Mouse (Mus musculus) myocyte (in vitro differentiated cells): ENCODE results near the gene 2700081O15Rik. TPM values are rescaled to one million over a fixed set of nuclear protein-coding genes. Genes with fewer than 3 reads are reported as not detected.

ENCODE experiments used
- H3K27me3 ChIP-seq: one replicate; pipeline ENCODE4 v1.6.1; 2011; ENCODE audit not compliant: control insufficient read depth, insufficient read depth, insufficient read length
- H3K36me3 ChIP-seq: one replicate; pipeline ENCODE4 v1.6.1; 2011; ENCODE audit not compliant: control insufficient read depth, insufficient read depth
- H3K4me2 ChIP-seq: one replicate; pipeline ENCODE4 v1.6.1; 2011; ENCODE audit warnings: low read depth, control low read depth
- H3K4me3 ChIP-seq: one replicate; pipeline ENCODE4 v1.5.1; 2011; ENCODE audit warnings: mild to moderate bottlenecking, control low read depth, moderate library complexity
- H3K79me2 ChIP-seq: one replicate; pipeline ENCODE4 v1.6.1; 2011; ENCODE audit not compliant: control insufficient read depth, insufficient read depth
- H3ac ChIP-seq: one replicate; pipeline ENCODE4 v1.6.1; 2011; ENCODE audit not compliant: control insufficient read depth, insufficient read length
- CEBPB ChIP-seq: IDR thresholded peaks from 2 replicates; pipeline ENCODE4 v1.6.1; 2011; ENCODE audit warnings: mild to moderate bottlenecking, moderate library complexity; ENCODE audit not compliant: poor library complexity, insufficient read depth, severe bottlenecking
- E2F4 ChIP-seq: IDR thresholded peaks from one replicate; pipeline ENCODE4 v1.6.1; 2011; ENCODE audit warnings: mild to moderate bottlenecking, control low read depth, moderate library complexity; ENCODE audit not compliant: insufficient read depth
- MAX ChIP-seq: IDR thresholded peaks from one replicate; pipeline ENCODE4 v1.6.1; 2011; ENCODE audit warnings: low read depth, mild to moderate bottlenecking, control low read depth
- MYOD1 ChIP-seq, 3 experiments: IDR thresholded peaks; one replicate each; pipeline ENCODE4 v1.6.1; 2011; ENCODE audit warnings: control low read depth in 2 of 3, low read depth in 2 of 3, mild to moderate bottlenecking in 2 of 3, moderate library complexity in 1 of 3; ENCODE audit not compliant: insufficient read length in 2 of 3, control insufficient read depth in 1 of 3
- MYOG ChIP-seq, 3 experiments: IDR thresholded peaks; one replicate each; pipeline ENCODE4 v1.6.1; 2011; ENCODE audit warnings: control low read depth in 2 of 3, low read depth in 2 of 3, mild to moderate bottlenecking in 2 of 3; ENCODE audit not compliant: insufficient read length in 2 of 3, control insufficient read depth in 1 of 3, insufficient read depth in 1 of 3
- POLR2A ChIP-seq: IDR thresholded peaks from one replicate; pipeline ENCODE4 v1.6.1; 2011; ENCODE audit warnings: low read depth, mild to moderate bottlenecking, control low read depth, moderate library complexity; ENCODE audit not compliant: insufficient read length
- POLR2AphosphoS2 ChIP-seq: IDR thresholded peaks from one replicate; pipeline ENCODE4 v1.6.1; 2011; ENCODE audit warnings: low read depth, control low read depth; ENCODE audit not compliant: insufficient read length
- REST ChIP-seq: IDR thresholded peaks from one replicate; pipeline ENCODE4 v1.6.1; 2011; ENCODE audit warnings: mild to moderate bottlenecking, control low read depth, moderate library complexity; ENCODE audit not compliant: insufficient read depth, insufficient read length
- SRF ChIP-seq: IDR thresholded peaks from one replicate; pipeline ENCODE4 v1.6.1; 2011; ENCODE audit warnings: low read depth; ENCODE audit not compliant: control insufficient read depth, insufficient read length
- TCF12 ChIP-seq: IDR thresholded peaks from one replicate; pipeline ENCODE4 v1.6.1; 2011; ENCODE audit warnings: mild to moderate bottlenecking, control low read depth; ENCODE audit not compliant: poor library complexity, insufficient read depth, severe bottlenecking
- TCF3 ChIP-seq: IDR thresholded peaks from one replicate; pipeline ENCODE4 v1.6.1; 2011; ENCODE audit warnings: low read depth, control low read depth; ENCODE audit not compliant: insufficient read length
- USF1 ChIP-seq: IDR thresholded peaks from one replicate; pipeline ENCODE4 v1.6.1; 2011; ENCODE audit warnings: low read depth, mild to moderate bottlenecking, control low read depth, moderate library complexity
- polyA plus RNA-seq: library from polyadenylated mRNA; unstranded; fragments of >200 nt; fragmentation: generic; extraction: Trizol; gene quantifications from one replicate; pipeline ENCODE4 v1.2.1, GENCODE M21; 2012; ENCODE audit warnings: missing spikeins

2700081O15Rik gene
- polyA plus RNA-seq, 1 experiment, result 16.9 TPM

DNA sequence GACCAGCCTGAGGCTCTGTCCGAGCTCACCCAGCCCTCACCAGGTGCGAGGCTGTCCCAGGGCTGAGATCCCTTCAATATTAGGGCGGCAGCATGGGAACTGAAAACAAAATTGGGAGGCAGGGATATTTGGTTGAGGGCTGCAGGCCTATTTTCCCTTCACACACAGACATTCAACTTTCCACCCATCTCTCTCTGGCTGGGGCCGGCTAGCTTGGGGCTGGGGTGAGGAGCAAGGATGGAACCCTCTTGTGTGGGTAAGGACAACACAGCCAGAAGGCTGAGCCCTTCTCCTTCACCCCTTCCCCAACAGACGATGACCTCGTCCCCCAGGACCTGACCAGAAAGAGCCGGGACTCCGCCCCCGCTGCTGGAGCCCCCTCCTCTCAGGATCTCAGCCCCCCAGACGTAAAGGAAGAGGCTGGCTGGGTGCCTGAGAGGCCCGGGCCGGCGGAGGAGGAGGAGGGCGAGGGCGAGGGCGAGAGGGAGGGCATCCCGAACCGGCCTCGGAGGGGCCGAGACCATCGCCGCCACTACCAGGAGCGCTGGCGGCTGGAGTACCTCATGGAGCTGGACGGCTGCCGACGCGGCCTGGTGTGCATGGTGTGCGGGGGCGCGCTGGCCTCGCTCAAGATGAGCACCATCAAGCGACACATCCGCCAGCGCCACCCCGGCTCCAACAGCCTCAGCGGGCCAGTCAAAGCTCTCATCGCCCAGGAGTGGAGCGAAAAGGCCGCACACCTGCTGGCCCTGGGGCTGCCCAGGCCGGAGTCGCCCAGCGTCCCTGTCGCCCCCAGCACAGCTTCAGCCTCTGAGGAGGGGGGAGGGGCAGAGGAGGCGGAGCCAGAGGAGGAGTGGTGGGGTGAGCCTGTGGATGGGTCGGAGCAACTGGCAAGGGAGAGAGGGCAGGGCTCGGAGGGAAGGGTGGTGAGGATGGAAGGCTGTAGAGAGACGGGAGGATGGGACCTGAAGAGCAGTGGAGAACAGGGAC is 4.5 kb downstream of the 2700081O15Rik start:
- Histone ChIP-seq H3K4me2 (no peak overlapping the region), H3K79me2 (peaks cover 28% of the 10 kb centered on the region), H3ac (no peak overlapping the region), H3K36me3 (peaks cover 11% of the 10 kb centered on the region), H3K4me3 (no peak overlapping the region), H3K27me3 (no peaks in the 10 kb centered on the region)
- no peak for TF ChIP-seq SRF
- peak; percentile 28 for TF ChIP-seq POLR2AphosphoS2
- TF ChIP-seq TCF3, result no peak

DNA sequence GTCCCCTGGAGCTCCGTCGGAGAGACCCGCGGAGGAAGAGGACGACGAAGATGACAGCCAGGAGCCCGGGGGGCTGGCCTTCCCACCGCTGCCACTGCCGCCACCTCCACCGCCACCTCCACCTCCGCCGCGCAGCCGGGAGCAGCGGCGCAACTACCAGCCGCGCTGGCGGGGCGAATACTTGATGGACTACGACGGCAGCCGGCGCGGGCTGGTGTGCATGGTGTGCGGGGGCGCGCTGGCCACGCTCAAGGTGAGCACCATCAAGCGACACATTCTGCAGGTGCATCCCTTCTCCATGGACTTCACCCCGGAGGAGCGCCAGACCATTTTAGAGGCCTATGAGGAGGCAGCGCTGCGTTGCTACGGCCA is 5.2 kb downstream of the 2700081O15Rik start:
- Histone ChIP-seq H3K27me3 (no peaks in the 10 kb centered on the region), H3K79me2 (peaks cover 28% of the 10 kb centered on the region), H3K4me2 (no peak overlapping the region), H3K4me3 (no peak overlapping the region), H3K36me3 (peaks cover 18% of the 10 kb centered on the region), H3ac (no peak overlapping the region)
- TF ChIP-seq E2F4 (no peak), CEBPB (no peak), MYOD1 (IDR thresholded peaks at IDR 0.05; ENCODE audit: control insufficient read depth in 1 of 3, insufficient read length in 2 of 3, low read depth in 2 of 3) (no peak), TCF3 (no peak), POLR2AphosphoS2 (no peak), POLR2A (no peak), MAX (no peak), SRF (no peak), MYOG (IDR thresholded peaks at IDR 0.05; ENCODE audit: control insufficient read depth in 1 of 3, insufficient read depth in 1 of 3, insufficient read length in 2 of 3, low read depth in 2 of 3) (no peak), TCF12 (no peak), USF1 (no peak), REST (no peak)

GRCm38 (mm10) chr19:7423028-7423655 is 5.7 kb downstream of the 2700081O15Rik start:
- Histone ChIP-seq H3K4me2 (peak overlapping the region; percentile 2), H3ac (no peak overlapping the region), H3K79me2 (peaks cover 26% of the 10 kb centered on the region), H3K27me3 (no peaks in the 10 kb centered on the region), H3K4me3 (no peak overlapping the region), H3K36me3 (peaks cover 23% of the 10 kb centered on the region)
- TF ChIP-seq POLR2AphosphoS2, result peak; percentile 40
- TF ChIP-seq USF1, result no peak

DNA sequence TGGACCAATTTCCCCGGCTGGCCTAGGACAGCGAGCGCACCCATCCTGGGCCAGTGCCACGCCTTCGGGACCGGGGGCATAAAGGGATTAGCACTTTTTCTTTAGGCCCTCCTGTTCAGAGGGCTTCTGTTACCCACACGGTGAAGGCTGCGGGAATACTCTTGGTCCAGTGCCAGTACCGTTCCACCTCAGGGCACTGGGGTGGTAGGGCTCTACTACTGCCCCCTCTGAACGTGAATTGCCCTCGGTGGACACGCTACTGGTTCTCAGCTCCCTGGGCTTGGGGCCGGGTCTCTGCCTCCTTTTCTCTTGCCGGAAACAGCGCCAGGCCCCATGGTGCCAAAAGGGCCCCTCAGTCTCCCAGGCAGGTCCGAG is 6.2 kb downstream of the 2700081O15Rik start:
- peaks cover 21% of the 10 kb centered on the region for H3K79me2 ChIP-seq
- H3ac ChIP-seq, result no peak overlapping the region
- no peak overlapping the region for H3K4me3 ChIP-seq
- H3K36me3 ChIP-seq, result peaks cover 28% of the 10 kb centered on the region
- H3K4me2 ChIP-seq, result no peak overlapping the region
- no peaks in the 10 kb centered on the region for H3K27me3 ChIP-seq
- TF ChIP-seq POLR2AphosphoS2 (peak; percentile 75), CEBPB (no peak), MYOD1 (IDR thresholded peaks at IDR 0.05; ENCODE audit: control insufficient read depth in 1 of 3, insufficient read length in 2 of 3, low read depth in 2 of 3) (no peak), MAX (no peak), REST (no peak), USF1 (no peak), TCF3 (no peak)

GRCm38 (mm10) chr19:7424131-7424530 is 6.7 kb downstream of the 2700081O15Rik start:
- Histone ChIP-seq H3K36me3 (peaks cover 29% of the 10 kb centered on the region), H3K27me3 (no peaks in the 10 kb centered on the region), H3K4me3 (no peak overlapping the region), H3K4me2 (no peak overlapping the region), H3ac (no peak overlapping the region), H3K79me2 (peaks cover 16% of the 10 kb centered on the region)
- TF ChIP-seq MYOD1 (IDR thresholded peaks at IDR 0.05; ENCODE audit: control insufficient read depth in 1 of 3, insufficient read length in 2 of 3, low read depth in 2 of 3) (no peak), POLR2AphosphoS2 (peak; percentile 37)
